Mouse (Mus musculus): Measurements from ENCODE around the gene Rnf141.

DNA sequence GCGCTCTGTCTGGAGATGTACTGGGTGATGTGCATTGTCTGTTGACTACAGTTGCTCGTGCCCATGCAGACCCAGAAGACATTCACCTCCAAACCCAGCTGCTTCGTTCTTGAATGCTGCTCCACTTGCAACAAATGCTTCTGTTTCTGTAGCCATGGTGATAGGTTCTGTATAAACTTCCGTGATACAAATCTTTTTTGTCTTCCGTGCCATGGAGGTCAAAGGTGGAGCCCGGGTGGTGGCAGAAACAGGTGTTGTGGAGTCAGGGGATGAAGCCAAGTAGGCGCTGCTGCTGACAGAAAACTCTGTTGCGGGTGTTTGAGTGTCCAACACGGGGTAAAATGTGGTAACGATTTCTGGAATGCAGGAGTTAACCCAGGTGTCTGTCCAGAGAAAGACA lies 9.4 kb upstream of the Rnf141 start:
- TF ChIP-seq GATA1 (IDR thresholded peaks at IDR 0.05; ENCODE audit: low read length) (no peak), TAL1 (IDR thresholded peaks at IDR 0.05; ENCODE audit: low read length) (no peak)

All from erythroblast, embryonic 14.5 days (primary cell).